3 mouse cellular contexts compared by ENCODE assay signal in genomic region chr17:20508247-20508646, GRCm38 (mm10).
DNase-seq lines count a peak whose midpoint lies in the region.

No protein-coding gene starts in this region.

- DNase-seq in ES-CJ7 (ENCODE audit: low read depth, low spot score) = peak; percentile 39
- DNase-seq in R1 (ENCODE audit: low read depth, low spot score) = peak; percentile 63
- DNase-seq in ZHBTc4 (ENCODE audit: low read depth, low spot score) = peak; percentile 22
